Mouse (Mus musculus) C2C12 (cell line): ENCODE data around the gene Arid5b.

Source experiments
- CTCF ChIP-seq: IDR thresholded peaks from one replicate; pipeline ENCODE4 v1.5.1; 2011; ENCODE audit not compliant: control insufficient read depth, insufficient read depth, insufficient read length
- FOSL1 ChIP-seq: IDR thresholded peaks from one replicate; pipeline ENCODE4 v1.8.0; 2011; ENCODE audit warnings: mild to moderate bottlenecking, low read length; ENCODE audit not compliant: poor library complexity, insufficient read depth, severe bottlenecking
- MAX ChIP-seq: IDR thresholded peaks from one replicate; pipeline ENCODE4 v1.6.1; 2011; ENCODE audit warnings: mild to moderate bottlenecking, control low read depth
- MYOD1 ChIP-seq: IDR thresholded peaks from one replicate; pipeline ENCODE4 v1.6.1; 2011; ENCODE audit warnings: low read depth; ENCODE audit not compliant: control insufficient read depth, insufficient read length
- USF1 ChIP-seq: IDR thresholded peaks from one replicate; pipeline ENCODE4 v1.6.1; 2011; ENCODE audit warnings: low read depth, mild to moderate bottlenecking, control low read depth, moderate library complexity

DNA sequence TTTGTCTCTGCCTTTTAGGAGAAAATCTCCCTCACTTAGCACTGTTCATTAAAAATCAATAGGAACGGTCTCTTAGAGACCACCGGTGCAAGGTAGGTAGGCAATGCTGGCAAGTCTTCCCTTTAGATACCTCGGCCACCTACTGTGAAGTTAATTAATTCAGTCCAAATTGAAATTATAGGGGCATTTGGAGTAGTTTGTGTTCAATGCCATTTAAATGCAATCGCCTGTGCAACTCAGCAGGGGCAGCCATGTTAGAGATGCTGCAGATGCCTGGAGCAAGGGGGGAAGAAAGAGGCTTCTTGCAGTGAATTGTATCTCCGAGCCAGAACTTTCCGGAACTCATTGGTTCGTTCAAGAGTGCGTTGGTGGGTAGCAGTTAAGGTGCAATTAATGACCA lies 233.7 kb downstream of the Arid5b start:
- TF ChIP-seq CTCF (no peak), MYOD1 (no peak), MAX (no peak), USF1 (no peak), FOSL1 (no peak)
